Mouse (Mus musculus) mouse embryonic stem cell (cell line): ENCODE data around the gene Myh8.

ENCODE experiments used
- in situ Hi-C, 2 experiments: fragments of 300-500 bp; cut with MboI; formaldehyde crosslinking; loops; 1 replicate in 1 of 2; 3 replicates in 1 of 2; pipeline ENCODE4 v1.14.3; 2019 to 2020; ENCODE audit warnings: low sequenced_read_pairs in 2 of 2, low pct_unique_long_range_greater_than_20kb in 1 of 2, mixed read lengths in 1 of 2; ENCODE audit not compliant: unreplicated experiment in 1 of 2

Gene Myh8

GRCm38 (mm10) chr11:67350153-67350768 is 73.3 kb downstream of the Myh8 start:
- in situ Hi-C loops, result loop anchor here (5.0 to 25.0 kb wide), 2 partner anchors 238 to 438 kb away; partner anchors contain the start of gene Pirt (in 2 of the 2)

- in situ Hi-C loops, result loop anchor here (5.0 to 25.0 kb wide), 2 partner anchors 241 to 441 kb away; partner anchors contain the start of gene Pirt (in 2 of the 2)
Measured at GRCm38 (mm10) chr11:67353011-67353410, 76.1 kb downstream of the Myh8 start.

DNA sequence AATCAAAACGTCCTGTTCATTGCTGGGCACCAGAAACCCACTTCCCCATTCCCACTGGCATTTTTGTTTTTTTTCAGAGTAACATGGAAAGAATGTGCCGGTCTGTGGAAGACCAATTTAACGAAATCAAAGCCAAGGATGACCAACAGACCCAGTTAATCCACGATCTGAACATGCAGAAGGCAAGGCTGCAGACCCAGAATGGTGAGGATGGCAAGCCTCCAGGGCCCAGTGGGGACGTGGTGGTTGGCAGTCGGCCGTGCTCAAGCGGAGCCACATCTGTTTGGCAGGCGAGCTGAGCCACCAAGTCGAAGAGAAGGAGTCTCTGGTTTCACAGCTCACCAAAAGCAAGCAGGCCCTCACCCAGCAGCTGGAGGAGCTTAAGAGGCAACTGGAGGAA is 81.1 kb downstream of the Myh8 start:
- in situ Hi-C loops, result loop anchor here (25.0 kb wide), 1 partner anchor 446 kb away; the partner anchor contains the start of gene Pirt (in 2 of the 2)
